Mouse (Mus musculus) layer of hippocampus, adult 9-10 months (tissue): ENCODE measurements around the gene Stx18.

Experiments
- DNase-seq: peaks from one replicate; pipeline ENCODE4 v3.0.0; 2022; ENCODE audit warnings: low spot score

Gene Stx18

GRCm38 (mm10) chr5:38078575-38078974 is 40.0 kb downstream of the Stx18 start:
- no peak for DNase-seq

- no peak for DNase-seq
Measured at GRCm38 (mm10) chr5:38080472-38080871, 41.9 kb downstream of the Stx18 start.

- DNase-seq: no peak
Measured at GRCm38 (mm10) chr5:38082589-38082988, 44.0 kb downstream of the Stx18 start.

GRCm38 (mm10) chr5:38083362-38083761 is 44.8 kb downstream of the Stx18 start:
- no peak for DNase-seq

GRCm38 (mm10) chr5:38084616-38085015 is 46.1 kb downstream of the Stx18 start:
- DNase-seq: no peak

- DNase-seq: peak; percentile 51
Measured at GRCm38 (mm10) chr5:38085561-38086392, 47.2 kb downstream of the Stx18 start.

DNA sequence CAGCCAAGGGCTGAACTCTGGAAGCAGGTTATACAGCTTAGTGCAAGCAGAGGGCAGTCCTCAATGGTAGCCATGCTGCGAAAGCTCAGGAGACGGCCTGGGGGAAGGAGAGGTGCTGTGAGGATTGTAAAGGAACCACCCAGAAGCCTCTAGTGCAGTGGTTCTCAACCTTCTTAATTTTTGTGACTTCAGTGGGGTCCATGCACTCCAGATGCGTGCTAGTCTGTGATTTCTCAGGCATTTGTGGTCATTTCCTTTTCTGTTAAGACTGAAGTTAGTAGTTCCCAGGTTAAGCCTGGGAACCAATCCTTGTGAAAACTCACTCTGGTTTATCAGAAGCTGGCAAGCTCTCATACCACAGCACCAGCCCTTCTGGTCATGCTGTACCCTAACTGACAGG is 51.6 kb downstream of the Stx18 start:
- DNase-seq: no peak

GRCm38 (mm10) chr5:38090581-38090980 is 52.0 kb downstream of the Stx18 start:
- no peak for DNase-seq

DNA sequence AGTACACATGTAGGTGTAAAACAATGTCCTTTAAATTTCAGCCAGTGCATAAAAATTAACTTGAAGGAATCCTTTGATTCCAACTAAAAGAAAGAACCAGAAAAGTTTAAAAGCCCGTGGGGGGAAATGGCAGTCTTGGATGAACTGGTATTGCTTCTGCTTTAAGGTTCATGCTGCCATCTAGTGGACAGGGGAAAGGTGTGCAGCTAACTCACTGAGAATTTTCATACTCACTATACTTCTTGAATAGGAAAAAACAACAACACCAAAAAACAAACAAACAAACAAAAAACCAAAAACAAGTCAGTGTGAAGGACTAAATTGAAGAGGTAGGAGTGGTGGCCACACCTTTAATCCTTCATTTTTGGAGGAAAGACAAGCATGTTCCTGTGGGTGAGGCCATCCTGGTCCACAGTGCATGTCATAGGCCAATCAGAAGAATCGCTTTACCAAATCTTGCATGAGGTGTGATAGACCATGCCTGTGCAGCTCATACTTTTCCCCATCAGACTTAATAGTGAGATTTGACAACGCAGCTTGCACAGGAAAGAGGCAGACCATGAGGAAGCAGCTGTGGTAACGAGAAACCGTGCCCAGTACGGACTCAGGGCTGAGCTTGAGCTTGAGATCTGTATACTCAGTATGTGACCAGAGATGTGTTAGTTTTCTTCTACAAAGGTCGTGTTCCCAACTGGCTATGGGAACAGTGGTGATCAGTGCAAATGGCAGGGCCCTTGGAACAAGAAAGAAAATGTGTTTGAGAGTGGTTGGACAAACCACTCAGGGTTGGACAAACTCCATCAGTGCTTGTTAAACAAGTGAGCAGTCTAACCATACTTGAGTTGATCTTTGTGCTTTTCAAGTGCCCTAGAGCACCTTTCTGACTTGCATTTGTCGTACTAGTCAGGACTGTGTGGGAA is 52.8 kb downstream of the Stx18 start:
- peak; percentile 67 for DNase-seq

DNA sequence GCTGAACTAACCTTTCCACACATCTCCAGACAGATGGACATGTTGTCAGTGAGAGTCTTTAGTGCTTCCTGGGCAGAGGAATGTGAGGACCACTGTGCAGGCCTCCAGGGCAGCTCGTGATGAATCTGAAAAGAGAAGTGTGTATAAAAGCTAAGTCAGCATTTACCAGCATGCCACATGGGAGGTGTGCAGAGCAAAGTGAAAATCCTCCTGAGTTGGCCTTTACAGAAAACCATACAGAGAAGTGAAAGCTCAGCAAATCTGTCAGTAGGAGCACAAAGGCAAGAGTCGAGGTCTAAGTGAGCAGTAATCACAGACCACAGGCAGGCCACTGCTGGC is 53.4 kb downstream of the Stx18 start:
- no peak for DNase-seq

GRCm38 (mm10) chr5:38094331-38094730 is 55.8 kb downstream of the Stx18 start:
- DNase-seq: no peak

- DNase-seq: no peak
Measured at GRCm38 (mm10) chr5:38097501-38098093, 59.1 kb downstream of the Stx18 start.

- DNase-seq: no peak
Measured at GRCm38 (mm10) chr5:38099139-38099676, 60.7 kb downstream of the Stx18 start.

- DNase-seq: no peak
Measured at GRCm38 (mm10) chr5:38102945-38103344, 64.4 kb downstream of the Stx18 start.

DNA sequence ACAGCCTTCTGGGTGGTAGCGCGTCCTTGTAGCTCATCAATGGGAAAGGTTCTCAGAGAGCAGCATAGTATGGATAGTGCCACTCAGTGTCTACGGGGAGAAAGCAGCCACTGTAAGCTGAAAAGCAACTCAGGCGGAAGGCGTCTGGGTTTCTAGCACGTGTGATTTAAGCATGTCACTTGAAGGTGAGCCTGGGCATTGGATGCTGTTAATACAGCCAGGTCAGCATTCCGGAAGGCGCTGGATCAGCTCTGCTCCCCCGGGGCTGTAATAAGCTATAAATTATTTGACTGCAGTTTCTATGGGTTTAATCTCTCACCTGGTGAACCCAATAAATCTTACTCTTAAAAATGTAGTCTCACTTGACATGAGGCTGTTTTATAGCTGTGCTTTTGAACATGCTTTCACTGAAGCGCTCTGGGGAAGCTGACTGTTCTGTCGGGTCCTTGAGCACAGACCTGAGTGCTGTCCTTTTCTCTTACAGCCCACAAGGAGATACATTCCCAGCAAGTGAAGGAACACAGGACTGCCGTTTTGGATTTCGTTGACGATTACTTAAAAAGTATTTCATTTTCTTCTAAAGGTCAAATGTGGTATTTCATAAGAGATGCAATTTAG is 67.6 kb downstream of the Stx18 start:
- no peak for DNase-seq

DNA sequence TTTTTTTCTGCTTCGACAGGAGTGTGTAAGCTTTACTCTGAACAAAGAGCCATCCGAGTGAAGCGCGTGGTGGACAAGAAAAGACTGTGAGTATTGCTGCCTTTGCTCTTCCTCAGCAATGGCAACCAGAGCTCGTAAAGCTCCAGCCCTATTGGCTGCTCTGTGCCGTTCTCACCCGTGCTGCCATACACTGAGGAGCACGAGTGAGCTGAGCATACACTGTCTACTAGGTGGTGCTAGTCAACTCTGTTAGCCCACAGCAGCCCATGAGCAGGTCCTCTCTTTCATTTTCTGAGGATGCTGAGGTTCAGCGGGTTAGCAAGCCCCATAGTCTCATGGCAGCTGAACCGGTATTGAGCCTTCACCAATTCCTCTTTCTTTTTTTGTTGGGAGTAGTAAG is 68.3 kb downstream of the Stx18 start:
- DNase-seq: no peak

DNA sequence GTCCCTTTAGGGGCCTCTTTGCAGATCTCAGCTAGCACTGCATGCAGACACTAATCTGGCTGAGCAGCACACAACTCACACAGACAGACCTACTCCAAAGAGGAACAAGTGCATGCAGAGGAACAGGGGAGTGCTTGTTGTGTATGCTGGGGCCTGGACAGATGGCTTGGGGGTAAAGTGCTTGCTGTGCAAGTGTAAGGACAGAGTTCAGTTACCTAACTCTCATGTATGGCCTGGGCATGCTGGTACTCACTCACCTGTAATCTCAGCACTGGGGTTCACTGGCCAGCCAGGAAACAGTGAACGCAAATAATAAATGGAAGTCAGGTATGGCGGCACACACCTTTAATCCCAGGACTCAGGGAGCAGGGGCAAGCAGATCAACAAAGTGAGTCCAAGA is 76.0 kb downstream of the Stx18 start:
- no peak for DNase-seq

GRCm38 (mm10) chr5:38117056-38117455 is 78.5 kb downstream of the Stx18 start:
- no peak for DNase-seq

GRCm38 (mm10) chr5:38119268-38119667 is 80.7 kb downstream of the Stx18 start:
- no peak for DNase-seq

DNA sequence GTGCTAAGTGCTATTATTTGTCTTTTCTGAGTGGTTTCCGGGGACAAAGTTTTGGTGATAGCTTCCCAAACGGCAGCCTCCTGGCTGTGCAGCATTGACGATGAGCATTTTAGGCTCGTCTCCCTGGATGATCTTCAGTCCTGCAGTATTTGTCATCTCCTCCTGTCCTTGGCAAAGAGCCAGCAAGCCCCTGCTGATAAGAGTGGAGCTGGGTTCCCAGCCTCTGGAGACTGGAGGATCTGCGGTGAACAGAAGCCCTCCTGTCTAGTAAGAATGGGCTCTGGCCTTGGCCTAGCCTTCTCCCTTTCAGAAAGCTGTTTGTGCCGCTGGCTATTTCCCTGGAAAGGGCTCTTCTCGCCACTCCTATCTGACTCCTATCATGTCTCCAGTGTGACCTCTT is 83.2 kb downstream of the Stx18 start:
- no peak for DNase-seq

DNA sequence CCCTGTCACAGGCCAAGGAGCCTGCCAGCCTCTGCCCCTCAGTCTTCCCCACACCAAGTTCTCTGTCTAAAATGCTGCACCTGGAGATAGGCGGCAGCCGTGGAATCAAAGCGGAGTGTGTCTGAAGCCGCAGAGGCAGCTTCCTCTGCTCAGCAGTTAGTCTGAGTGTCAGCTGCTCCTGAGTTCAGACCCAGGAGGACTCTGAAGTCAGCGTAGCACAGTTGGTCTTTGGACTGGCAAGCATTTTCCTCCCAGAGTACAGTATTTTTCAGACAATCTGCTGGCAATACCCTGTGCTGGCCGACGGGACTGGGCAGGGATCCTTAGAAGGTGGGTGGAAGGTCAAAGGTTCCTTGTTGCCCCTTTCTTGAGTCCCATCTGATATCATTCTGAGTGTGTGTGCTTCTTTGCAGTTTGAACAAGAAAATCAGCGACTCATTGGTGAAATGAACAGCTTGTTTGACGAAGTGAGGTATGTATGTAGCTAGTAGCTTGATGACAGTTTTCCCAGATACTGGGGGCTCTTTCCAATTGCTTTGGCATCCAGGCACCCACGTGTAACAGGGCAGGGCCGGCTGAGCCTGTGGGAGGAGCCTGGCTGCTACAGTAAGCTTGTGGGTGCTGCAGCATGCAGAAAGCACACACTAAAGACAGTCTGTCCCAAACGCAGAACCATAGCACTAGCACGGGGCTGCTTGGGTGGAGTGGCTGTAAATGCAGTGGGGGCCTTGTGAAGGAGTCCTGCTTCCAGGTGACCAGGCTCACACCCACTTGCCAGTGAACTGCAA is 88.2 kb downstream of the Stx18 start:
- no peak for DNase-seq
